Mouse (Mus musculus) monocyte, adult 2 months (primary cell): ENCODE measurements around the gene Msmp.
A peak's percentile ranks its signal among the peaks of the same experiment; 100 is the strongest.
"Not testable (repeated sequence)": the region's sequence is repeated elsewhere in the genome, so short reads cannot be mapped to it uniquely, and the experiment has no call there.

Experiments
- DNase-seq, 2 experiments: peaks; one replicate each; pipeline ENCODE4 v3.0.0; 2022; ENCODE audit warnings: low spot score in 2 of 2, low read depth in 1 of 2

Gene Msmp

GRCm38 (mm10) chr4:43596597-43596996 lies 12.3 kb upstream of the Msmp start:
- not testable (repeated sequence) for DNase-seq

DNA sequence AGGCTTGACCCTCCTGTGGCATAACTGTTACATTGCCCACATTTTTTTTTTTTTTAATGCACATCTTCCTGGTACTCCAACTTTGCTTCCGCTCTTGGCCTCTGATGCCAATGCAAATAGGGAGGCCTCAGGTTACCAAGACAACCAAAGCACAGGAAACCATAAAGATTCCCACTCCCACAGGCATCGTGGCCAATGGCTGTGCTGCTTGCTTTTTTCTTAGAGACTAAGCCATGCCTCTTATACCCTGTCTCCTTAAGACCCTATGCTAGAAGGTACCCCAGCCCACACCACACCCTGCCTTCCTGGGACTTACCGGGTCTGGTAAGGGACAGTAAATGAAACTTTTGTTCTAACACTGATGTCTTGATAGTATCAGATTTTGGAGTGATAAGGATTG lies 9.2 kb upstream of the Msmp start:
- no peak for DNase-seq

DNA sequence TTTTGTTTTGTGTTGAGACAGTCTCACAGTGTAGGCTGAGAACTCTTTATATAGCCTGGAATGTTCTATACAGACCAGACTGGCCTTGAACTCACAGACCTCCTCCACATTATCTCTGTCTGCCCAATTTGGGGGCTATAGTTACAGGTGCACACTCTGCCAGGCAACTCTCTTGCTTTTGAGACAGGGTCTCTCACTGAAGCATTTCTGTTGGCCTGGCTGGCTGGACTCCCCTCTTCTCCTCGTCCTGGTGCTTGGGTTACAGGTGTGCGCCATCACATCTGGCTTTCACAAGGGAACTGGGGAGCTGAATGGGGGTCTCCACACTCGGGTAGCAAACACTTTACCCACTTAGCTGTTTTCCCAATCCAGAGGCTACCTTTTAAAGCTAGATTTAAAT lies 7.7 kb upstream of the Msmp start:
- no peak for DNase-seq

GRCm38 (mm10) chr4:43591543-43591942 lies 7.2 kb upstream of the Msmp start:
- no peak for DNase-seq

GRCm38 (mm10) chr4:43587681-43588080 lies 3.4 kb upstream of the Msmp start:
- no peak for DNase-seq

DNA sequence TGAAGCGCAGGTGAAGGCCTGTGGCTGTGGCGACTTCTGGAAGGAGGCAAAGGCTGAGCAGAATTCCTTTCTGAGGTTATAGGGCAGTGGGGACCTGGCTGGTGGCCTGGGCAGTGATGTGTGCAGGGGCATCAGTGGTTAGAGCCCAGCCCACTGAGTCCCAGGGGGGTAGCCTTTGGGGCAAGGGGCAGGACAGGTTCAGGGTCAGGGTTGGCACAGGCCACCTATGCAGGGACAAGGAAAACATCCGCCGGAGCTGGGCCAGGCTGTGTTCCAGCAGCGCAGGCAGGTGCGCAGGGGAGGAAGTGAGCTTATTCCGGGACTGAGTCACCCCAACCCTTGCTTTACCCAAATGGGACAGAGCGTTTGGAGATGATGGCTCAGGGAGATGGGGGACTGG lies 2.1 kb upstream of the Msmp start:
- DNase-seq = no peak

GRCm38 (mm10) chr4:43585682-43586081 lies 1.4 kb upstream of the Msmp start:
- DNase-seq = no peak

DNA sequence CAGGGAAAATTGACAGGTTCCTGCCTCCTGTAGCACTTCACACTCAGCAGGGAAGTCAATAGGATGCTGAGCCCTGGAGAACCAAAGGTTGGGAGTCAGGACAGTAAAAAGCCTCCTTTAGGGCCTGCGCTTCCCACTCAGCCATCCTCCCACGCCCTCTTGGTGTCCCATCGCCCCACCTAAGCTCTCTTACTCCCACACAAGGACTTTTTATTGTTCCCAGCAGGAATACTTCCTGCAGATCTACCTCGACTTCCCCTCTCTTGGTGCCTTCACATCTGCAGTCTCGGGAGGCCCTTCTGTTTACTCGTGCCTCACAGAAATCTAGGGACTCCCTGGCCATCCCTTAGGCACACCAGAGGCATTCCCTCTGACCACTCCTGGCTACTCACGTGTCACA lies 873 bp downstream of the Msmp start:
- DNase-seq = no peak

GRCm38 (mm10) chr4:43582241-43582640 lies 2.1 kb downstream of the Msmp start:
- DNase-seq = no peak

DNA sequence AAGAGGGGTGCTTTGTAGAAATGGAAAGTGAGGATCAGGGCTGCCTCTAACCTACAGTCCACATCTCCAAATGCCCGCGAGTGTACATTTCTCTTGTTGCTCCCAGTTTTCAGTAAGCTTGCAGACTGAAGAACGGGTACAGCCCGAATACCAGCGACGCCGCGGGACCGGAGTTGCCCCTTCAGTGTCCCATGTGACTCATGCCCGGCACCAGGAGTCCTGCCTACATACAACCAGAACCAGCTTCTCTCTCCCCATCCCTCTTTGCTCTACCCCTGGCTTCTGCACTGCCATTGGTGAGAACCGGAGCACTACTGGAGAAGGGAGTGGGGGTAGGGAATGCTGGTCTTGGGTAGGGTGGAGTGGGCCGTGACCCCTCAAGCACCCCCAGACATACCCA lies 2.9 kb downstream of the Msmp start:
- DNase-seq = no peak

- no peak for DNase-seq
These were observed 3.6 kb downstream of the Msmp start for GRCm38 (mm10) chr4:43580721-43581120.

GRCm38 (mm10) chr4:43579731-43580130 lies 4.6 kb downstream of the Msmp start:
- no peak for DNase-seq

DNA sequence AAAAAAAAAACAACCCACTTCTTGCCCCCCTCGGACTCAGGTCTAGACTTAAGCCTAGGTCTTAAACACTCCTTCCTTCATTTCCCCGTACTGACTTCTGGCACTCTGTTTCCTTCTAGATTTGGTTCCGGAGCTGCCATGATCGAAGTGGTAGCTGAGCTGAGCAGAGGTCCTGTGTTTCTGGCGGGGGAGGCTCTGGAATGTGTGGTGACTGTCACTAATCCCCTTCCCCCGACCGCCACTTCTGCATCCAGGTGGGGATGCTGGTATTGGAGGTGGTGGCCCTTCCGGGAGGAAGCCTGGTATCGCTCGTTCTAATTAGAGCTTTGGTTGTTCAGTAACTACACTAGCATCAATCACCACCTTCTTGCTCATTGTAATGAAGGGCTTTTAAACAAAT lies 5.0 kb downstream of the Msmp start:
- no peak for DNase-seq

- DNase-seq = peak; percentile 53 to 74
These were observed 5.7 kb downstream of the Msmp start, which contains the start of the genes Rgp1 and Gba2 for GRCm38 (mm10) chr4:43578376-43579204. Gene Rgp1, plus strand, starts transcription at chr4:43578715. Gene Gba2, minus strand, starts transcription at chr4:43578873.

GRCm38 (mm10) chr4:43577237-43577881 lies 6.9 kb downstream of the Msmp start:
- no peak for DNase-seq

- no peak for DNase-seq
These were observed 8.9 kb downstream of the Msmp start for GRCm38 (mm10) chr4:43575356-43575755.

DNA sequence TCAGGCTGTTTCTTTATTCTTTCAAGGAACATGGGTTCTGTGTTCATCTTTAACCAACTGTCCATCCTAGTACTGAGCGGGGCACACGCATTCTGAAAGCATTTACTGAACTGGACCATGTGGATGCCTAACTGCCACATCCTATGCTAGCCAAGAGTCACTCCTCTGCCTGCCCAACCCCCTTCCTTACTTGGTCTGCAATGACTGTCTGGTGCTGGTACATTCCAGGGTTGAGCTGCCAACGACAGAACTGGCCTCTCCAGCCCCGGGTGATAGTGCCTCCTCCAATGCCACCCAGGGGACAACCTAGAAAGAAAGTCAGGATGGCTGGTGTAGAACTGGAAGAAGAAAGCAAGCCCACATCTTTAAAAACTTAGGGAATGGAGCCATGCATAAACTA lies 10.7 kb downstream of the Msmp start:
- no peak for DNase-seq

DNA sequence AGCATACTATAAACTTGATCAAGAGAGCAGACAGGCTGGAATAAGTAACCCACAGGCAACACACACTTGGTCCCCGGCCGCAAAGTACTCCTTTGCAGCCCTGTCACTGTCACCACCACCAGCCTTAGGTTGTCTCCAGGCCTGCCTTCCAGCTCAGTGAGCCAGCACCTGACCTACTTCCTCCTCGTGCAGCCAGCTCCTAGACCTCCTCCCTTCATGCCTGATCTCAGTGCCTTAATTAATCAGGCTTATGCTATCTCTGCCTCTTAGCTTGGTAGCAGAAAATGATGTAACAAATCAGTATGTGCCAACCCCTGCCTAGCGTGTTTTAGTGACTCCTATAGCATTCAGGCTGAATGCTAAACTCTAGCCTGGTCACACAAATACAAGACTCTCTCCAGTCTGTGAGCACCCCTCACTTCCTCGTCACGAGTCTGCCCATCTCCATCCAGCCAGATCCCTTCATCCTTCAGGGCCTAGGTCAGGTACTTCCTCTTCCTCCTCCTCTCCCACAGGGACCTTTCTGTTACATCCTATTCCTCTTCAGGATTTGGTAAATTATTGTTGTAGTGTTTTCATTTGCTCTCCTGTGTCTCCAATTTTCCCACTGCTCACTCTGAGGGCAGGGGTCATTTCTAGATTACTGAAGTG lies 12.8 kb downstream of the Msmp start:
- DNase-seq = no peak

DNA sequence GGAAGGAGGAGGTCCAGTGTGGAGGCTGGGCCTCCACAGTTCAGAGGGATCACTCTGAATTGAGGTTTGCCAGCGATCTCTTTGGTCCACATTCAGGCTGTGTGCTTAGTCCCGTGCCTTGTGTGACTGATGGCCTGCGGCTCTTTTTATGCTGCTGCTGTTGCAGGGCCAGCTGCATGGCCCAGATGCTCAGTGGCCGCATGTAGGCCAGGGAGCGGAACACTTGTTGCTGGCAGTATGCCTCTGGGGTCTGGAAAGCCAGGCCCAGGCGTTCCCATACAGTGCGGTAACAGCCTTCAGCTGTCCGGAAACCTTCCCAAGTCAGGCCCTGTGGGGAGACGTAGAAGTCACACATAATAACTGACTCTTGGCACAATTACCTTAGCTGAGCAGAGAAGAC lies 17.2 kb downstream of the Msmp start:
- DNase-seq = no peak

GRCm38 (mm10) chr4:43564231-43564630 lies 20.1 kb downstream of the Msmp start:
- DNase-seq = no peak

DNA sequence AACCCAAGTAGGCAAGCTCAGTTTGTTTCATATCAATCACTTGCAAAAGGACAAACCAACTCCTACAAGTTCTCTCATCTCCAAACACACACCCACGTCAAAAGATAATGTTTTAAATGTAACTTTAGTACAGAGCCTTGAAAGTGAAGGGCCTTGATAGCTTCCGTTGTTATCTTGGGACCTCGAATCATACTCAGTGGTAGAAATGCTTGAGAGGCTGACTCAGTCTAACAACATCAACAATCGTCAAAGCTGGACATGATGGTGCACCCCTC lies 20.8 kb downstream of the Msmp start:
- no peak for DNase-seq
